Mouse (Mus musculus): ENCODE measurements around the gene H2-Q10. TPM values are rescaled to one million over a fixed set of nuclear protein-coding genes. Genes with fewer than 3 reads are reported as not detected.
A peak's percentile ranks its signal among the peaks of the same experiment; 100 is the strongest.

The H2-Q10 gene
- polyA plus RNA-seq, 1 experiment, result 0.27 TPM

GRCm38 (mm10) chr17:35485702-35486101, 15.8 kb downstream of the H2-Q10 start:
- Histone ChIP-seq H3K4me1 (peaks cover 7% of the 10 kb centered on the region), H3K36me3 (replicated peaks; ENCODE audit: low read length) (no peaks in the 10 kb centered on the region), H3K9me3 (no peaks in the 10 kb centered on the region), H3K27me3 (replicated peaks) (peaks cover 31% of the 10 kb centered on the region), H3K4me3 (replicated peaks) (no peak overlapping the region)
- TF ChIP-seq GATA1 (IDR thresholded peaks at IDR 0.05; ENCODE audit: borderline replicate concordance, low read length), result no peak
- TF ChIP-seq FLI1 (IDR thresholded peaks at IDR 0.05; ENCODE audit: low read length), result no peak

GRCm38 (mm10) chr17:35486726-35487125, 16.8 kb downstream of the H2-Q10 start:
- no peaks in the 10 kb centered on the region for H3K9me3 ChIP-seq
- peaks cover 36% of the 10 kb centered on the region for H3K27me3 ChIP-seq (replicated peaks)
- H3K4me3 ChIP-seq (replicated peaks), result peak overlapping the region; percentile 53
- TF ChIP-seq FLI1 (IDR thresholded peaks at IDR 0.05; ENCODE audit: low read length), result no peak
- no peak for TF ChIP-seq GATA1 (IDR thresholded peaks at IDR 0.05; ENCODE audit: borderline replicate concordance, low read length)
- peaks cover 7% of the 10 kb centered on the region for H3K4me1 ChIP-seq
- H3K36me3 ChIP-seq (replicated peaks; ENCODE audit: low read length), result no peaks in the 10 kb centered on the region

GRCm38 (mm10) chr17:35488041-35488440, 18.2 kb downstream of the H2-Q10 start:
- no peaks in the 10 kb centered on the region for H3K9me3 ChIP-seq
- peaks cover 7% of the 10 kb centered on the region for H3K4me1 ChIP-seq
- no peaks in the 10 kb centered on the region for H3K36me3 ChIP-seq (replicated peaks; ENCODE audit: low read length)
- TF ChIP-seq GATA1 (IDR thresholded peaks at IDR 0.05; ENCODE audit: borderline replicate concordance, low read length) (no peak), FLI1 (IDR thresholded peaks at IDR 0.05; ENCODE audit: low read length) (no peak)
- H3K4me3 ChIP-seq (replicated peaks), result no peak overlapping the region
- peaks cover 38% of the 10 kb centered on the region for H3K27me3 ChIP-seq (replicated peaks)

- H3K27me3 ChIP-seq (replicated peaks), result peaks cover 37% of the 10 kb centered on the region
- H3K36me3 ChIP-seq (replicated peaks; ENCODE audit: low read length), result no peaks in the 10 kb centered on the region
- H3K9me3 ChIP-seq, result no peaks in the 10 kb centered on the region
- H3K4me1 ChIP-seq, result peaks cover 4% of the 10 kb centered on the region
- no peak overlapping the region for H3K4me3 ChIP-seq (replicated peaks)
- TF ChIP-seq FLI1 (IDR thresholded peaks at IDR 0.05; ENCODE audit: low read length), result no peak
- no peak for TF ChIP-seq GATA1 (IDR thresholded peaks at IDR 0.05; ENCODE audit: borderline replicate concordance, low read length)
These were observed 20.4 kb downstream of the H2-Q10 start for GRCm38 (mm10) chr17:35490320-35490719.

- Histone ChIP-seq H3K4me3 (replicated peaks) (no peak overlapping the region), H3K36me3 (replicated peaks; ENCODE audit: low read length) (no peaks in the 10 kb centered on the region), H3K9me3 (no peaks in the 10 kb centered on the region), H3K27me3 (replicated peaks) (peaks cover 25% of the 10 kb centered on the region), H3K4me1 (no peaks in the 10 kb centered on the region)
- TF ChIP-seq FLI1 (IDR thresholded peaks at IDR 0.05; ENCODE audit: low read length) (no peak), GATA1 (IDR thresholded peaks at IDR 0.05; ENCODE audit: borderline replicate concordance, low read length) (no peak)
These were observed 27.2 kb downstream of the H2-Q10 start for GRCm38 (mm10) chr17:35497124-35497523.

GRCm38 (mm10) chr17:35502226-35502625, 32.3 kb downstream of the H2-Q10 start:
- Histone ChIP-seq H3K4me1 (no peaks in the 10 kb centered on the region; the same call in 1 of the 2 replicates), H3K9me3 (no peaks in the 10 kb centered on the region), H3K36me3 (replicated peaks; ENCODE audit: low read length) (no peaks in the 10 kb centered on the region), H3K4me3 (replicated peaks) (no peak overlapping the region), H3K27me3 (replicated peaks) (peaks cover 66% of the 10 kb centered on the region)
- TF ChIP-seq GATA1 (IDR thresholded peaks at IDR 0.05; ENCODE audit: borderline replicate concordance, low read length) (no peak), FLI1 (IDR thresholded peaks at IDR 0.05; ENCODE audit: low read length) (no peak)

- Histone ChIP-seq H3K4me1 (peaks cover 4% of the 10 kb centered on the region; the same call in 1 of the 2 replicates), H3K9me3 (no peaks in the 10 kb centered on the region), H3K27me3 (replicated peaks) (peaks cover 71% of the 10 kb centered on the region), H3K36me3 (replicated peaks; ENCODE audit: low read length) (no peaks in the 10 kb centered on the region), H3K4me3 (replicated peaks) (no peak overlapping the region)
- no peak for TF ChIP-seq FLI1 (IDR thresholded peaks at IDR 0.05; ENCODE audit: low read length)
- TF ChIP-seq GATA1 (IDR thresholded peaks at IDR 0.05; ENCODE audit: borderline replicate concordance, low read length), result no peak
These were observed 32.9 kb downstream of the H2-Q10 start for GRCm38 (mm10) chr17:35502762-35503161.

- no peak overlapping the region for H3K4me3 ChIP-seq (replicated peaks)
- H3K27me3 ChIP-seq (replicated peaks), result peaks cover 77% of the 10 kb centered on the region
- H3K4me1 ChIP-seq, result peaks cover 8% of the 10 kb centered on the region
- H3K9me3 ChIP-seq, result no peaks in the 10 kb centered on the region
- TF ChIP-seq FLI1 (IDR thresholded peaks at IDR 0.05; ENCODE audit: low read length) (no peak), GATA1 (IDR thresholded peaks at IDR 0.05; ENCODE audit: borderline replicate concordance, low read length) (no peak)
- no peaks in the 10 kb centered on the region for H3K36me3 ChIP-seq (replicated peaks; ENCODE audit: low read length)
These were observed 34.0 kb downstream of the H2-Q10 start for GRCm38 (mm10) chr17:35503849-35504248.

GRCm38 (mm10) chr17:35504628-35505481, 35.0 kb downstream of the H2-Q10 start:
- TF ChIP-seq FLI1 (IDR thresholded peaks at IDR 0.05; ENCODE audit: low read length), result no peak
- TF ChIP-seq GATA1 (IDR thresholded peaks at IDR 0.05; ENCODE audit: borderline replicate concordance, low read length), result no peak
- H3K4me1 ChIP-seq, result peaks cover 13% of the 10 kb centered on the region
- H3K4me3 ChIP-seq (replicated peaks), result no peak overlapping the region
- peaks cover 81% of the 10 kb centered on the region for H3K27me3 ChIP-seq (replicated peaks)
- no peaks in the 10 kb centered on the region for H3K36me3 ChIP-seq (replicated peaks; ENCODE audit: low read length)
- H3K9me3 ChIP-seq, result no peaks in the 10 kb centered on the region

GRCm38 (mm10) chr17:35505776-35506175, 35.9 kb downstream of the H2-Q10 start, which contains the start of gene Pou5f1:
Pou5f1 (plus strand) TSS chr17:35506018.
- no peaks in the 10 kb centered on the region for H3K9me3 ChIP-seq
- H3K36me3 ChIP-seq (replicated peaks; ENCODE audit: low read length), result no peaks in the 10 kb centered on the region
- H3K4me1 ChIP-seq, result peaks cover 13% of the 10 kb centered on the region
- H3K4me3 ChIP-seq (replicated peaks), result no peak within 1 kb of the TSS
- peaks cover 78% of the 10 kb centered on the region for H3K27me3 ChIP-seq (replicated peaks)
- TF ChIP-seq GATA1 (IDR thresholded peaks at IDR 0.05; ENCODE audit: borderline replicate concordance, low read length) (no peak), FLI1 (IDR thresholded peaks at IDR 0.05; ENCODE audit: low read length) (no peak)

Data from megakaryocyte, embryonic 14.5 days (primary cell).